ENCODE assay signal across 27 mouse cellular contexts in genomic region chr12:112990706-112991405, GRCm38 (mm10). TPM values are rescaled to one million over a fixed set of nuclear protein-coding genes. Genes with fewer than 3 reads are reported as not detected.
DNase-seq lines count a peak whose midpoint lies in the region; ATAC-seq and TF ChIP-seq lines count a peak whose summit lies in the region.
"Had no signal": no experiment of that assay in that cellular context is flagged by ENCODE, and none has a peak within 500 bp of the region (broad histone marks: within the 10 kb centered on the region; RNA-seq: fewer than 3 reads in every experiment).

No protein-coding gene starts in this region.

- ATAC-seq in embryonic facial prominence, embryonic 13.5 days (ENCODE audit: insufficient number of reproducible peaks, insufficient read depth, low FRiP score, low TSS enrichment, low read depth): no peak
- no peak for ATAC-seq in embryonic facial prominence, embryonic 15.5 days (ENCODE audit: insufficient number of reproducible peaks, low FRiP score, low TSS enrichment, low read depth)
- ATAC-seq in intestine, embryonic 15.5 days: no peak
- no peak for ATAC-seq in midbrain, postnatal 0 days (ENCODE audit: low FRiP score)
- ATAC-seq: CD4-positive, CD25-positive, alpha-beta regulatory T cell, adult 4 months; forebrain, embryonic 15.5 days; hindbrain, postnatal 0 days; inflammation-experienced regulatory T-cells, adult 6 months; intestine, postnatal 0 days had no signal

- no peak overlapping the region for H3K9ac ChIP-seq in embryonic facial prominence, embryonic 13.5 days
- no peak overlapping the region for H3K9ac ChIP-seq in embryonic facial prominence, embryonic 15.5 days
- H3K9ac ChIP-seq in intestine, embryonic 15.5 days: no peak overlapping the region
- H3K9ac ChIP-seq in midbrain, postnatal 0 days (replicated peaks; ENCODE audit: low read length, poor library complexity, severe bottlenecking): no peak overlapping the region
- H3K9ac ChIP-seq: forebrain, embryonic 15.5 days; heart, embryonic 12.5 days; heart, embryonic 15.5 days; hindbrain, embryonic 14.5 days had no signal

- no peak for TF ChIP-seq CTCF in midbrain, postnatal 0 days (IDR thresholded peaks at IDR 0.05)

- peaks cover 4% of the 10 kb centered on the region; the same call in 1 of the 2 replicates for H3K4me1 ChIP-seq in embryonic facial prominence, embryonic 13.5 days
- H3K4me1 ChIP-seq in embryonic facial prominence, embryonic 10.5 days: no peaks in the 10 kb centered on the region
- peaks cover 5% of the 10 kb centered on the region; the same call in 1 of the 2 replicates for H3K4me1 ChIP-seq in embryonic facial prominence, embryonic 15.5 days
- H3K4me1 ChIP-seq in intestine, embryonic 15.5 days (replicated peaks): 0 out of 2 replicates have a peak, but pooled peaks cover 2% of the 10 kb centered on the region
- no peaks in the 10 kb centered on the region for H3K4me1 ChIP-seq in midbrain, postnatal 0 days (ENCODE audit: insufficient read depth, low read length)
- H3K4me1 ChIP-seq: forebrain, embryonic 15.5 days had no signal

- H3K4me2 ChIP-seq in embryonic facial prominence, embryonic 13.5 days: no peak overlapping the region
- no peak overlapping the region for H3K4me2 ChIP-seq in embryonic facial prominence, embryonic 15.5 days (replicated peaks)
- no peak overlapping the region for H3K4me2 ChIP-seq in intestine, embryonic 15.5 days (replicated peaks)
- no peak overlapping the region for H3K4me2 ChIP-seq in midbrain, postnatal 0 days (ENCODE audit: low read depth, low read length, poor library complexity, severe bottlenecking)
- H3K4me2 ChIP-seq: forebrain, embryonic 15.5 days; heart, embryonic 12.5 days; heart, embryonic 15.5 days; hindbrain, embryonic 14.5 days had no signal

- DNase-seq in embryonic facial prominence, embryonic 10.5 days (ENCODE audit: low spot score): no peak
- DNase-seq in NIH3T3 (ENCODE audit: low read depth): peak; percentile 77
- DNase-seq in thymus, postnatal 14 days: no peak
- DNase-seq in midbrain, postnatal 0 days (ENCODE audit: low spot score): no peak
- DNase-seq: adrenal gland, adult 2 months; adrenal gland, postnatal 14 days; cerebellum, adult 11-12 months; cerebellum, adult 8-10 months; cerebellum, postnatal 10 days; cerebellum, postnatal 36 days; embryo, embryonic 11 days; gastrocnemius, postnatal 14 days; heart, adult 18-20 months; heart, postnatal 10 days; heart, postnatal 4 days; kidney, adult 2 months had no signal

- peaks cover 63% of the 10 kb centered on the region for H3K36me3 ChIP-seq in embryonic facial prominence, embryonic 13.5 days
- H3K36me3 ChIP-seq in embryonic facial prominence, embryonic 10.5 days (replicated peaks): peaks cover 89% of the 10 kb centered on the region
- H3K36me3 ChIP-seq in embryonic facial prominence, embryonic 15.5 days: peaks cover 46% of the 10 kb centered on the region
- H3K36me3 ChIP-seq in intestine, embryonic 15.5 days: peaks cover 27% of the 10 kb centered on the region
- H3K36me3 ChIP-seq in midbrain, postnatal 0 days (ENCODE audit: insufficient read depth, low read length): peaks cover 26% of the 10 kb centered on the region

- WGBS in embryonic facial prominence, embryonic 13.5 days: 81% methylated on average over 5 of the region's 5 CpGs
- 91% methylated on average over 5 of the region's 5 CpGs for WGBS in embryonic facial prominence, embryonic 10.5 days
- WGBS in embryonic facial prominence, embryonic 15.5 days: 68% methylated on average over 5 of the region's 5 CpGs
- WGBS in intestine, embryonic 15.5 days: 74% methylated on average over 5 of the region's 5 CpGs
- WGBS in midbrain, postnatal 0 days: 92% methylated on average over 5 of the region's 5 CpGs

- H3K9me3 ChIP-seq in embryonic facial prominence, embryonic 13.5 days: no peaks in the 10 kb centered on the region
- H3K9me3 ChIP-seq in embryonic facial prominence, embryonic 10.5 days: no peaks in the 10 kb centered on the region
- H3K9me3 ChIP-seq in embryonic facial prominence, embryonic 15.5 days (replicated peaks): no peaks in the 10 kb centered on the region
- H3K9me3 ChIP-seq in intestine, embryonic 15.5 days: no peaks in the 10 kb centered on the region
- no peaks in the 10 kb centered on the region for H3K9me3 ChIP-seq in midbrain, postnatal 0 days (ENCODE audit: low read length)
- H3K9me3 ChIP-seq: forebrain, embryonic 15.5 days; heart, embryonic 12.5 days; heart, embryonic 15.5 days had no signal

- no peak overlapping the region for H3K4me3 ChIP-seq in embryonic facial prominence, embryonic 13.5 days
- H3K4me3 ChIP-seq in embryonic facial prominence, embryonic 10.5 days: no peak overlapping the region
- no peak overlapping the region for H3K4me3 ChIP-seq in embryonic facial prominence, embryonic 15.5 days (replicated peaks)
- H3K4me3 ChIP-seq in intestine, embryonic 15.5 days (replicated peaks): no peak overlapping the region
- H3K4me3 ChIP-seq in midbrain, postnatal 0 days (ENCODE audit: low read depth, low read length): no peak overlapping the region
- H3K4me3 ChIP-seq: forebrain, embryonic 15.5 days; heart, embryonic 12.5 days; heart, embryonic 15.5 days had no signal

- no peaks in the 10 kb centered on the region for H3K27me3 ChIP-seq in embryonic facial prominence, embryonic 13.5 days
- H3K27me3 ChIP-seq in embryonic facial prominence, embryonic 10.5 days (replicated peaks; ENCODE audit: low read depth, poor library complexity, severe bottlenecking): no peaks in the 10 kb centered on the region
- H3K27me3 ChIP-seq in embryonic facial prominence, embryonic 15.5 days: no peaks in the 10 kb centered on the region
- no peaks in the 10 kb centered on the region for H3K27me3 ChIP-seq in intestine, embryonic 15.5 days (replicated peaks)
- H3K27me3 ChIP-seq in midbrain, postnatal 0 days (ENCODE audit: insufficient read depth, low read length): no peaks in the 10 kb centered on the region
- H3K27me3 ChIP-seq: forebrain, embryonic 15.5 days; heart, embryonic 12.5 days; heart, embryonic 15.5 days had no signal

- peak overlapping the region; percentile 60; the same call in 1 of the 2 replicates for H3K27ac ChIP-seq in embryonic facial prominence, embryonic 13.5 days
- H3K27ac ChIP-seq in embryonic facial prominence, embryonic 10.5 days (replicated peaks): no peak overlapping the region
- peak overlapping the region; percentile 55; the same call in 1 of the 2 replicates for H3K27ac ChIP-seq in embryonic facial prominence, embryonic 15.5 days (replicated peaks)
- H3K27ac ChIP-seq in intestine, embryonic 15.5 days: no peak overlapping the region
- H3K27ac ChIP-seq in midbrain, postnatal 0 days (ENCODE audit: low read depth, low read length): no peak overlapping the region
- H3K27ac ChIP-seq: forebrain, embryonic 15.5 days; heart, embryonic 15.5 days; hindbrain, embryonic 14.5 days; hindbrain, postnatal 0 days had no signal

RNA-seq across cellular contexts. Expression of gene Brf1, which starts 9.6 kb away (rescaled TPM):
- 74.9 and 80.1 TPM in 2 replicates for polyA plus RNA-seq in embryonic facial prominence, embryonic 13.5 days (2015; fragmentation: Nextera tagmentation; extraction: Ambion mirVana)
- 59.8 and 60.9 TPM in 2 replicates for polyA plus RNA-seq in embryonic facial prominence, embryonic 10.5 days (2016; fragmentation: Nextera tagmentation; extraction: Ambion mirVana)
- polyA plus RNA-seq in embryonic facial prominence, embryonic 15.5 days (2015; fragmentation: Nextera tagmentation; extraction: Ambion mirVana): 62.4 and 70.9 TPM in 2 replicates
- 45.8 and 49.8 TPM in 2 replicates for polyA plus RNA-seq in intestine, embryonic 15.5 days (2015; fragmentation: Nextera tagmentation; extraction: Ambion mirVana)
- 42.1 and 51.3 TPM in 2 replicates for total RNA-seq in midbrain, postnatal 0 days (2014; rRNA removed)
- 34.9 and 39.0 TPM in 2 replicates for polyA plus RNA-seq in midbrain, postnatal 0 days (2015; fragmentation: Nextera tagmentation; extraction: Ambion mirVana)

RNA-seq across cellular contexts. Expression of gene Btbd6, which starts 14.6 kb away (rescaled TPM):
- 29.3 and 29.5 TPM in 2 replicates for polyA plus RNA-seq in embryonic facial prominence, embryonic 13.5 days (2015; fragmentation: Nextera tagmentation; extraction: Ambion mirVana)
- 22.3 and 23.0 TPM in 2 replicates for polyA plus RNA-seq in embryonic facial prominence, embryonic 10.5 days (2016; fragmentation: Nextera tagmentation; extraction: Ambion mirVana)
- 28.9 and 31.5 TPM in 2 replicates for polyA plus RNA-seq in embryonic facial prominence, embryonic 15.5 days (2015; fragmentation: Nextera tagmentation; extraction: Ambion mirVana)
- 19.5 and 22.4 TPM in 2 replicates for polyA plus RNA-seq in intestine, embryonic 15.5 days (2015; fragmentation: Nextera tagmentation; extraction: Ambion mirVana)
- total RNA-seq in midbrain, postnatal 0 days (2014; rRNA removed): 79.0 and 81.6 TPM in 2 replicates
- 58.4 and 61.9 TPM in 2 replicates for polyA plus RNA-seq in midbrain, postnatal 0 days (2015; fragmentation: Nextera tagmentation; extraction: Ambion mirVana)

RNA-seq across cellular contexts. Expression of gene Pacs2, which starts 23.5 kb away (rescaled TPM):
- 13.3 and 14.2 TPM in 2 replicates for polyA plus RNA-seq in embryonic facial prominence, embryonic 13.5 days (2015; fragmentation: Nextera tagmentation; extraction: Ambion mirVana)
- 13.7 and 14.3 TPM in 2 replicates for polyA plus RNA-seq in embryonic facial prominence, embryonic 10.5 days (2016; fragmentation: Nextera tagmentation; extraction: Ambion mirVana)
- polyA plus RNA-seq in embryonic facial prominence, embryonic 15.5 days (2015; fragmentation: Nextera tagmentation; extraction: Ambion mirVana): 17.4 and 19.9 TPM in 2 replicates
- 11.7 and 12.1 TPM in 2 replicates for polyA plus RNA-seq in intestine, embryonic 15.5 days (2015; fragmentation: Nextera tagmentation; extraction: Ambion mirVana)
- total RNA-seq in midbrain, postnatal 0 days (2014; rRNA removed): 133 and 162 TPM in 2 replicates
- 22.4 and 25.8 TPM in 2 replicates for polyA plus RNA-seq in midbrain, postnatal 0 days (2015; fragmentation: Nextera tagmentation; extraction: Ambion mirVana)

RNA-seq across cellular contexts. Expression of gene Nudt14, which starts 48.9 kb away (rescaled TPM):
- polyA plus RNA-seq in embryonic facial prominence, embryonic 13.5 days (2015; fragmentation: Nextera tagmentation; extraction: Ambion mirVana): 83.4 and 103 TPM in 2 replicates
- polyA plus RNA-seq in embryonic facial prominence, embryonic 10.5 days (2016; fragmentation: Nextera tagmentation; extraction: Ambion mirVana): 78.1 and 83.8 TPM in 2 replicates
- 93.4 and 94.7 TPM in 2 replicates for polyA plus RNA-seq in embryonic facial prominence, embryonic 15.5 days (2015; fragmentation: Nextera tagmentation; extraction: Ambion mirVana)
- polyA plus RNA-seq in intestine, embryonic 15.5 days (2015; fragmentation: Nextera tagmentation; extraction: Ambion mirVana): 91.3 and 94.7 TPM in 2 replicates
- 23.6 and 25.8 TPM in 2 replicates for total RNA-seq in midbrain, postnatal 0 days (2014; rRNA removed)
- polyA plus RNA-seq in midbrain, postnatal 0 days (2015; fragmentation: Nextera tagmentation; extraction: Ambion mirVana): 41.8 and 48.0 TPM in 2 replicates

Comparison
In these comparisons a context has a peak if more than half of its experiments do, and no peak if none do; other contexts are left out.
1. H3K27ac ChIP-seq: peak in embryonic facial prominence, embryonic 13.5 days (single experiment) and embryonic facial prominence, embryonic 15.5 days (single experiment); none in embryonic facial prominence, embryonic 10.5 days (single experiment), intestine, embryonic 15.5 days (single experiment) and midbrain, postnatal 0 days (single experiment).